ENCODE assay signal across 23 mouse cellular contexts in genomic region chr14:121147026-121147425, GRCm38 (mm10).
DNase-seq lines count a peak whose midpoint lies in the region; ATAC-seq and TF ChIP-seq lines count a peak whose summit lies in the region.
"Had no signal": no experiment of that assay in that cellular context is flagged by ENCODE, and none has a peak within 500 bp of the region (broad histone marks: within the 10 kb centered on the region; RNA-seq: fewer than 3 reads in every experiment).

No protein-coding gene starts in this region.

- no peak for ATAC-seq in embryonic facial prominence, embryonic 12.5 days (ENCODE audit: insufficient number of reproducible peaks, insufficient read depth, low FRiP score, low TSS enrichment)
- no peak for ATAC-seq in kidney, postnatal 0 days (replicated peaks; ENCODE audit: low FRiP score, low read depth)
- ATAC-seq in stomach, embryonic 15.5 days (ENCODE audit: insufficient read depth, low FRiP score, low read depth) = no peak
- no peak for ATAC-seq in stomach, postnatal 0 days (ENCODE audit: low FRiP score, low TSS enrichment)
- ATAC-seq: midbrain, embryonic 16.5 days had no signal

- 64% methylated on average over 3 of the region's 3 CpGs for WGBS in embryonic facial prominence, embryonic 12.5 days
- 83% methylated on average over 3 of the region's 3 CpGs for WGBS in embryonic facial prominence, embryonic 10.5 days
- WGBS in kidney, postnatal 0 days = 76% methylated on average over 3 of the region's 3 CpGs
- WGBS in stomach, embryonic 15.5 days = 26% methylated on average over 3 of the region's 3 CpGs
- 40% methylated on average over 3 of the region's 3 CpGs for WGBS in stomach, postnatal 0 days

- H3K27me3 ChIP-seq in embryonic facial prominence, embryonic 12.5 days = no peaks in the 10 kb centered on the region
- H3K27me3 ChIP-seq in embryonic facial prominence, embryonic 10.5 days (replicated peaks; ENCODE audit: low read depth, poor library complexity, severe bottlenecking) = no peaks in the 10 kb centered on the region
- H3K27me3 ChIP-seq in kidney, postnatal 0 days (ENCODE audit: insufficient read depth, low read length) = no peaks in the 10 kb centered on the region
- H3K27me3 ChIP-seq in stomach, embryonic 15.5 days (replicated peaks) = no peaks in the 10 kb centered on the region
- H3K27me3 ChIP-seq in stomach, postnatal 0 days (ENCODE audit: control insufficient read depth, insufficient read depth, low read length) = no peaks in the 10 kb centered on the region
- H3K27me3 ChIP-seq: embryonic facial prominence, embryonic 13.5 days; forebrain, embryonic 12.5 days; hindbrain, embryonic 12.5 days; neural tube, embryonic 13.5 days had no signal

- no peaks in the 10 kb centered on the region for H3K36me3 ChIP-seq in embryonic facial prominence, embryonic 12.5 days
- H3K36me3 ChIP-seq in embryonic facial prominence, embryonic 10.5 days (replicated peaks) = peaks cover 8% of the 10 kb centered on the region; the same call in 1 of the 2 replicates
- no peaks in the 10 kb centered on the region for H3K36me3 ChIP-seq in kidney, postnatal 0 days (ENCODE audit: insufficient read depth, low read length)
- no peaks in the 10 kb centered on the region for H3K36me3 ChIP-seq in stomach, embryonic 15.5 days
- no peaks in the 10 kb centered on the region for H3K36me3 ChIP-seq in stomach, postnatal 0 days (ENCODE audit: control insufficient read depth, insufficient read depth, low read length)
- H3K36me3 ChIP-seq: embryonic facial prominence, embryonic 13.5 days; forebrain, embryonic 12.5 days; G1E; hindbrain, embryonic 12.5 days; neural tube, embryonic 13.5 days had no signal

- TF ChIP-seq EP300 in stomach, postnatal 0 days (optimal IDR thresholded peaks at IDR 0.05) = no peak

- H3K4me2 ChIP-seq in embryonic facial prominence, embryonic 12.5 days (replicated peaks) = no peak overlapping the region
- no peak overlapping the region for H3K4me2 ChIP-seq in kidney, postnatal 0 days (ENCODE audit: low read length)
- H3K4me2 ChIP-seq in stomach, embryonic 15.5 days = no peak overlapping the region
- no peak overlapping the region for H3K4me2 ChIP-seq in stomach, postnatal 0 days (replicated peaks; ENCODE audit: low read depth)
- H3K4me2 ChIP-seq: embryonic facial prominence, embryonic 13.5 days; forebrain, embryonic 12.5 days; hindbrain, embryonic 12.5 days; lung, embryonic 14.5 days; neural tube, embryonic 13.5 days had no signal

- no peak overlapping the region for H3K9ac ChIP-seq in embryonic facial prominence, embryonic 12.5 days
- H3K9ac ChIP-seq in kidney, postnatal 0 days (ENCODE audit: low read depth, low read length) = no peak overlapping the region
- no peak overlapping the region for H3K9ac ChIP-seq in stomach, embryonic 15.5 days
- no peak overlapping the region for H3K9ac ChIP-seq in stomach, postnatal 0 days (ENCODE audit: low read length)
- H3K9ac ChIP-seq: embryonic facial prominence, embryonic 13.5 days; forebrain, embryonic 12.5 days; hindbrain, embryonic 12.5 days; lung, embryonic 14.5 days; neural tube, embryonic 13.5 days had no signal

- 0 out of 2 replicates have a peak overlapping the region, but pooled peaks have one; percentile 1 for H3K27ac ChIP-seq in embryonic facial prominence, embryonic 12.5 days
- no peak overlapping the region for H3K27ac ChIP-seq in embryonic facial prominence, embryonic 10.5 days (replicated peaks)
- H3K27ac ChIP-seq in kidney, postnatal 0 days = peak overlapping the region; percentile 42; the same call in 1 of the 2 replicates
- peak overlapping the region; percentile 58 for H3K27ac ChIP-seq in stomach, embryonic 15.5 days
- H3K27ac ChIP-seq in stomach, postnatal 0 days (replicated peaks) = no peak overlapping the region
- H3K27ac ChIP-seq: embryonic facial prominence, embryonic 13.5 days; forebrain, embryonic 12.5 days; gastrocnemius, adult 2 months; hindbrain, embryonic 12.5 days; macrophage; neural tube, embryonic 13.5 days had no signal

- no peak overlapping the region for H3K4me3 ChIP-seq in embryonic facial prominence, embryonic 12.5 days
- no peak overlapping the region for H3K4me3 ChIP-seq in embryonic facial prominence, embryonic 10.5 days
- H3K4me3 ChIP-seq in kidney, postnatal 0 days (replicated peaks; ENCODE audit: low read depth, low read length) = no peak overlapping the region
- no peak overlapping the region for H3K4me3 ChIP-seq in stomach, embryonic 15.5 days (replicated peaks)
- H3K4me3 ChIP-seq in stomach, postnatal 0 days (ENCODE audit: low read depth, low read length) = no peak overlapping the region
- H3K4me3 ChIP-seq: embryonic facial prominence, embryonic 13.5 days; erythroblast, embryonic 14.5 days; forebrain, embryonic 12.5 days; gastrocnemius, adult 2 months; hindbrain, embryonic 12.5 days; myocyte; neural tube, embryonic 13.5 days had no signal

- no peak for TF ChIP-seq CTCF in kidney, postnatal 0 days (IDR thresholded peaks at IDR 0.05; ENCODE audit: low read depth)
- TF ChIP-seq CTCF in stomach, postnatal 0 days (IDR thresholded peaks at IDR 0.05; ENCODE audit: low read depth) = no peak

- DNase-seq in embryonic facial prominence, embryonic 10.5 days (ENCODE audit: low spot score) = no peak
- no peak for DNase-seq in kidney, postnatal 0 days (ENCODE audit: low spot score)
- DNase-seq in kidney, postnatal 14 days = no peak
- DNase-seq in stomach, postnatal 0 days (ENCODE audit: low spot score) = no peak
- DNase-seq in ovary, postnatal 10 days (ENCODE audit: low spot score) = no peak
- DNase-seq: adrenal gland, adult 2 months; cerebellum, adult 11-12 months; cerebellum, postnatal 10 days; gastrocnemius, adult 2 months; layer of hippocampus, adult 9-11 months; lung, embryonic 14.5 days; thymus, postnatal 25 days had no signal

- peaks cover 45% of the 10 kb centered on the region for H3K4me1 ChIP-seq in embryonic facial prominence, embryonic 12.5 days
- H3K4me1 ChIP-seq in embryonic facial prominence, embryonic 10.5 days = peaks cover 75% of the 10 kb centered on the region
- peaks cover 24% of the 10 kb centered on the region for H3K4me1 ChIP-seq in kidney, postnatal 0 days (replicated peaks; ENCODE audit: insufficient read depth, low read length)
- H3K4me1 ChIP-seq in stomach, embryonic 15.5 days = peaks cover 33% of the 10 kb centered on the region
- H3K4me1 ChIP-seq in stomach, postnatal 0 days (replicated peaks; ENCODE audit: control insufficient read depth, insufficient read depth) = peaks cover 4% of the 10 kb centered on the region; the same call in 1 of the 2 replicates

- H3K9me3 ChIP-seq in embryonic facial prominence, embryonic 12.5 days = no peaks in the 10 kb centered on the region
- H3K9me3 ChIP-seq in embryonic facial prominence, embryonic 10.5 days = no peaks in the 10 kb centered on the region
- H3K9me3 ChIP-seq in kidney, postnatal 0 days (replicated peaks; ENCODE audit: low read length) = no peaks in the 10 kb centered on the region
- no peaks in the 10 kb centered on the region for H3K9me3 ChIP-seq in stomach, embryonic 15.5 days
- H3K9me3 ChIP-seq in stomach, postnatal 0 days (ENCODE audit: control insufficient read depth, low read length) = no peaks in the 10 kb centered on the region
- H3K9me3 ChIP-seq: embryonic facial prominence, embryonic 13.5 days; forebrain, embryonic 12.5 days; hindbrain, embryonic 12.5 days; neural tube, embryonic 13.5 days had no signal

Comparison
In these comparisons a context has a peak if more than half of its experiments do, and no peak if none do; other contexts are left out.
1. H3K27ac ChIP-seq: peak in embryonic facial prominence, embryonic 12.5 days (single experiment), kidney, postnatal 0 days (single experiment) and stomach, embryonic 15.5 days (single experiment); none in embryonic facial prominence, embryonic 10.5 days (single experiment) and stomach, postnatal 0 days (single experiment).